In genomic region chr8:123097786-123098584, GRCm38 (mm10) we compare ENCODE assay signal across 10 mouse cellular contexts. TPM values are rescaled to one million over a fixed set of nuclear protein-coding genes. Genes with fewer than 3 reads are reported as not detected.
DNase-seq lines count a peak whose midpoint lies in the region; ATAC-seq and TF ChIP-seq lines count a peak whose summit lies in the region.
"Had no signal": no experiment of that assay in that cellular context is flagged by ENCODE, and none has a peak within 500 bp of the region (broad histone marks: within the 10 kb centered on the region; RNA-seq: fewer than 3 reads in every experiment).

No protein-coding gene starts in this region.

- no peak for TF ChIP-seq CTCF in cortical plate, adult 2 months (IDR thresholded peaks at IDR 0.05; ENCODE audit: extremely low read depth, insufficient read depth, low read length)

- intact Hi-C loops in heart, postnatal 14 days (cut with DNase I) = no loop called here

- 72% methylated on average over 12 of the region's 12 CpGs for WGBS in neural tube, embryonic 15.5 days

- 0 out of 2 replicates have a peak, but pooled peaks have one; percentile 13 for TF ChIP-seq POLR2A in cortical plate, adult 2 months (IDR thresholded peaks at IDR 0.05; ENCODE audit: extremely low read depth, insufficient read depth, low read length)

- H3K4me2 ChIP-seq in neural tube, embryonic 15.5 days = no peak overlapping the region
- H3K4me2 ChIP-seq: midbrain, embryonic 15.5 days had no signal

- no peak overlapping the region for H3K4me3 ChIP-seq in cortical plate, adult 2 months (ENCODE audit: insufficient read depth, low read length)
- H3K4me3 ChIP-seq in neural tube, embryonic 15.5 days (replicated peaks) = no peak overlapping the region
- H3K4me3 ChIP-seq: midbrain, embryonic 15.5 days had no signal

- H3K9ac ChIP-seq in neural tube, embryonic 15.5 days (replicated peaks) = no peak overlapping the region
- H3K9ac ChIP-seq: liver, embryonic 14.5 days; midbrain, embryonic 15.5 days had no signal

- H3K36me3 ChIP-seq in neural tube, embryonic 15.5 days = peaks cover 41% of the 10 kb centered on the region

- H3K4me1 ChIP-seq in cortical plate, adult 2 months (ENCODE audit: control insufficient read depth, insufficient read depth, low read length) = no peaks in the 10 kb centered on the region
- H3K4me1 ChIP-seq in neural tube, embryonic 15.5 days = peaks cover 5% of the 10 kb centered on the region

- H3K27ac ChIP-seq in cortical plate, adult 2 months (ENCODE audit: insufficient read depth, low read length) = peak overlapping the region; percentile 28; the same call in 1 of the 2 replicates
- H3K27ac ChIP-seq in neural tube, embryonic 15.5 days (replicated peaks) = peak overlapping the region; percentile 69
- H3K27ac ChIP-seq: liver, embryonic 14.5 days; midbrain, embryonic 15.5 days had no signal

- no peaks in the 10 kb centered on the region for H3K27me3 ChIP-seq in neural tube, embryonic 15.5 days (replicated peaks)
- H3K27me3 ChIP-seq: midbrain, embryonic 15.5 days had no signal

- H3K9me3 ChIP-seq in neural tube, embryonic 15.5 days (replicated peaks) = no peaks in the 10 kb centered on the region
- H3K9me3 ChIP-seq: midbrain, embryonic 15.5 days had no signal

- ATAC-seq in neural tube, embryonic 15.5 days (ENCODE audit: low FRiP score) = peak; percentile 34; the same call in 1 of the 2 replicates
- ATAC-seq in activated CD4-positive, CD25-positive, alpha-beta regulatory T cell, adult 4 months = no peak
- ATAC-seq: midbrain, embryonic 15.5 days had no signal

- DNase-seq in adrenal gland, postnatal 14 days = peak; percentile 39
- DNase-seq in adrenal gland, adult 8-10 months = no peak
- peak; percentile 40 to 61 for DNase-seq in layer of hippocampus, postnatal 10 days (ENCODE audit: low spot score in 2 of 2)
- no peak for DNase-seq in layer of hippocampus, postnatal 25 days (ENCODE audit: extremely low spot score in 1 of 2, low spot score in 1 of 2)
- no peak for DNase-seq in heart, postnatal 14 days

RNA-seq across cellular contexts. Expression of gene Rpl13, which starts 4.2 kb away (rescaled TPM):
- total RNA-seq in adrenal gland, postnatal 14 days (2021) = 587 and 646 TPM in 2 replicates
- 100 to 1,000 TPM; 669 to 739 (median 714) TPM for total RNA-seq in adrenal gland, adult 8-10 months (2022)
- total RNA-seq in layer of hippocampus, postnatal 10 days (2021) = 100 to 1,000 TPM; 474 to 547 TPM
- total RNA-seq in layer of hippocampus, postnatal 25 days (2021) = 100 to 1,000 TPM; 378 to 449 TPM
- polyA plus RNA-seq in cortical plate, adult 2 months (2012; rRNA removed) = 1,008 and 1,076 TPM in 2 replicates
- polyA plus RNA-seq in neural tube, embryonic 15.5 days (2015; fragmentation: Nextera tagmentation; extraction: Ambion mirVana) = 659 and 826 TPM in 2 replicates
- 1,000 to 10,000 TPM; 2,503 to 2,608 TPM for polyA plus RNA-seq in activated CD4-positive, CD25-positive, alpha-beta regulatory T cell, adult 4 months (2017; shearing (Covaris generic))
- 100 to 1,000 TPM; 426 to 446 TPM for total RNA-seq in heart, postnatal 14 days (2021)

RNA-seq across cellular contexts. Expression of gene Cpne7, which starts 19.2 kb away (rescaled TPM):
- total RNA-seq in adrenal gland, postnatal 14 days (2021) = 6.0 and 7.0 TPM in 2 replicates
- total RNA-seq in adrenal gland, adult 8-10 months (2022) = 1 to 10 TPM; 7.7 to 9.7 (median 8.8) TPM
- 100 to 1,000 TPM; 232 to 244 TPM for total RNA-seq in layer of hippocampus, postnatal 10 days (2021)
- total RNA-seq in layer of hippocampus, postnatal 25 days (2021) = 100 to 1,000 TPM; 273 to 300 TPM
- 72.5 and 108 TPM in 2 replicates for polyA plus RNA-seq in cortical plate, adult 2 months (2012; rRNA removed)
- 3.7 and 4.7 TPM in 2 replicates for polyA plus RNA-seq in neural tube, embryonic 15.5 days (2015; fragmentation: Nextera tagmentation; extraction: Ambion mirVana)
- polyA plus RNA-seq in activated CD4-positive, CD25-positive, alpha-beta regulatory T cell, adult 4 months (2017; shearing (Covaris generic)) = 1 to 10 TPM in 1 of 2 experiments, under 1 TPM in 1; 0.65 to 2.2 TPM
- under 1 TPM; 0.31 to 0.39 TPM for total RNA-seq in heart, postnatal 14 days (2021)

RNA-seq across cellular contexts. Expression of gene Spg7, which starts 35.2 kb away (rescaled TPM):
- 73.2 and 79.6 TPM in 2 replicates for total RNA-seq in adrenal gland, postnatal 14 days (2021)
- total RNA-seq in adrenal gland, adult 8-10 months (2022) = 100 to 1,000 TPM in 1 of 4 experiments, 10 to 100 TPM in 3; 85.0 to 103 (median 86.7) TPM
- total RNA-seq in layer of hippocampus, postnatal 10 days (2021) = 10 to 100 TPM; 65.8 to 75.5 TPM
- total RNA-seq in layer of hippocampus, postnatal 25 days (2021) = 10 to 100 TPM; 54.5 to 72.1 TPM
- 76.9 and 93.5 TPM in 2 replicates for polyA plus RNA-seq in cortical plate, adult 2 months (2012; rRNA removed)
- polyA plus RNA-seq in neural tube, embryonic 15.5 days (2015; fragmentation: Nextera tagmentation; extraction: Ambion mirVana) = 45.8 and 47.6 TPM in 2 replicates
- 10 to 100 TPM; 11.4 to 21.1 TPM for polyA plus RNA-seq in activated CD4-positive, CD25-positive, alpha-beta regulatory T cell, adult 4 months (2017; shearing (Covaris generic))
- total RNA-seq in heart, postnatal 14 days (2021) = 10 to 100 TPM; 75.5 to 76.9 TPM

RNA-seq across cellular contexts. Expression of gene Ankrd11, which starts 55.9 kb away (rescaled TPM):
- 90.6 and 102 TPM in 2 replicates for total RNA-seq in adrenal gland, postnatal 14 days (2021)
- total RNA-seq in adrenal gland, adult 8-10 months (2022) = 100 to 1,000 TPM in 2 of 4 experiments, 10 to 100 TPM in 2; 85.8 to 116 (median 97.7) TPM
- total RNA-seq in layer of hippocampus, postnatal 10 days (2021) = 100 to 1,000 TPM; 147 to 160 TPM
- total RNA-seq in layer of hippocampus, postnatal 25 days (2021) = 100 to 1,000 TPM; 147 to 171 TPM
- polyA plus RNA-seq in cortical plate, adult 2 months (2012; rRNA removed) = 99.7 and 106 TPM in 2 replicates
- polyA plus RNA-seq in neural tube, embryonic 15.5 days (2015; fragmentation: Nextera tagmentation; extraction: Ambion mirVana) = 36.5 and 59.9 TPM in 2 replicates
- 10 to 100 TPM; 75.8 to 77.3 TPM for polyA plus RNA-seq in activated CD4-positive, CD25-positive, alpha-beta regulatory T cell, adult 4 months (2017; shearing (Covaris generic))
- 10 to 100 TPM; 75.3 to 80.8 TPM for total RNA-seq in heart, postnatal 14 days (2021)

Comparison
In these comparisons a context has a peak if more than half of its experiments do, and no peak if none do; other contexts are left out.
1. DNase-seq: peak in adrenal gland, postnatal 14 days (single experiment) and layer of hippocampus, postnatal 10 days (2 of 2); none in adrenal gland, adult 8-10 months (single experiment), layer of hippocampus, postnatal 25 days (0 of 2) and heart, postnatal 14 days (0 of 2).
2. RNA of gene Cpne7, which starts 19.2 kb away (total RNA-seq): 273 to 300 TPM in layer of hippocampus, postnatal 25 days and 232 to 244 TPM in layer of hippocampus, postnatal 10 days; 7.7 to 9.7 TPM in adrenal gland, adult 8-10 months, 6.0 to 7.0 TPM in adrenal gland, postnatal 14 days and 0.31 to 0.39 TPM in heart, postnatal 14 days; every median in the first group is over 10 times any median in the second.